Mouse (Mus musculus) small intestine, adult 2 months (tissue): ENCODE data around the gene Zfp446.

Source experiments
- CTCF ChIP-seq: fragments of 200-500 bp; IDR thresholded peaks from 2 replicates; pipeline ENCODE4 v1.5.1; 2012; ENCODE audit warnings: low read depth, mild to moderate bottlenecking, control low read depth, inconsistent platforms, low read length, moderate library complexity, mixed read lengths; ENCODE audit not compliant: insufficient replicate concordance, insufficient read length; ENCODE audit errors: extremely low read depth
- POLR2A ChIP-seq: fragments of 200-500 bp; IDR thresholded peaks from 2 replicates; pipeline ENCODE4 v1.6.1; 2012; ENCODE audit warnings: low read depth, mild to moderate bottlenecking, control low read depth, inconsistent platforms, low read length, moderate library complexity

- TF ChIP-seq CTCF (no peak), POLR2A (no peak)
Observed at GRCm38 (mm10) chr7:12959718-12960117, 17.9 kb upstream of the Zfp446 start.
